Mouse (Mus musculus) CH12.LX (cell line): ENCODE measurements around the gene Srbd1.

Experiments used
- CTCF ChIP-seq, 2 experiments: IDR thresholded peaks in 1 of 2; conservative IDR thresholded peaks in 1 of 2; 2 replicates each; pipeline ENCODE4 v1.5.1; 2011 to 2012; ENCODE audit warnings: low read depth in 2 of 2, low read length in 2 of 2, improper control_type of control experiment in 1 of 2, inconsistent platforms in 1 of 2, mild to moderate bottlenecking in 1 of 2, moderate library complexity in 1 of 2
- ETS1 ChIP-seq: conservative IDR thresholded peaks from 2 replicates; pipeline ENCODE4 v1.6.1; 2012; ENCODE audit warnings: low read depth, mild to moderate bottlenecking, inconsistent platforms, low read length, improper control_type of control experiment, moderate library complexity
- MAFK ChIP-seq: IDR thresholded peaks from 2 replicates; pipeline ENCODE4 v1.6.1; 2011; ENCODE audit warnings: low read length, improper control_type of control experiment; ENCODE audit not compliant: insufficient replicate concordance
- MAZ ChIP-seq: IDR thresholded peaks from 2 replicates; pipeline ENCODE4 v1.6.1; 2012; ENCODE audit warnings: low read depth, mild to moderate bottlenecking, inconsistent platforms, low read length, improper control_type of control experiment, moderate library complexity
- POLR2A ChIP-seq: IDR thresholded peaks from 2 replicates; pipeline ENCODE4 v1.6.1; 2011; ENCODE audit warnings: low read depth, mild to moderate bottlenecking, improper control_type of control experiment, low read length
- USF1 ChIP-seq: IDR thresholded peaks from 2 replicates; pipeline ENCODE4 v1.6.1; 2014; ENCODE audit warnings: low read depth, mild to moderate bottlenecking, inconsistent platforms, low read length, improper control_type of control experiment

GRCm38 (mm10) chr17:86096875-86097274 is 48.1 kb downstream of the Srbd1 start:
- no peak for TF ChIP-seq POLR2A
- no peak for TF ChIP-seq USF1
- TF ChIP-seq CTCF (conservative IDR thresholded peaks at IDR 0.05 in 1 of 2, IDR thresholded peaks at IDR 0.05 in 1 of 2; ENCODE audit: low read depth in 2 of 2, low read length in 2 of 2) = no peak
- no peak for TF ChIP-seq MAZ
- no peak for TF ChIP-seq MAFK
- TF ChIP-seq ETS1 = no peak
